Mouse (Mus musculus): ENCODE data around the gene Mdk. TPM values are rescaled to one million over a fixed set of nuclear protein-coding genes. Genes with fewer than 3 reads are reported as not detected.

Mdk gene
- polyA plus RNA-seq, 1 experiment from 2014 or later: 965 TPM

- peak; percentile 40; the same call in 1 of the 2 replicates for ATAC-seq (replicated peaks; ENCODE audit: insufficient number of reproducible peaks, low FRiP score, low TSS enrichment)
Observed at GRCm38 (mm10) chr2:91971231-91972097, 39.4 kb upstream of the Mdk start.

GRCm38 (mm10) chr2:91967962-91968361 is 35.9 kb upstream of the Mdk start:
- Histone ChIP-seq H3K4me1 (ENCODE audit: control insufficient read depth, insufficient read depth, low read length) (peaks cover 41% of the 10 kb centered on the region), H3K4me3 (ENCODE audit: low read depth, low read length) (no peak overlapping the region), H3K27ac (ENCODE audit: low read depth, low read length) (peak overlapping the region; percentile 80), H3K4me2 (no peak overlapping the region), H3K36me3 (ENCODE audit: control insufficient read depth, insufficient read depth, low read length) (no peaks in the 10 kb centered on the region), H3K9me3 (replicated peaks; ENCODE audit: control insufficient read depth, low read length) (no peaks in the 10 kb centered on the region), H3K9ac (ENCODE audit: low read depth, low read length) (peak overlapping the region; percentile 43), H3K27me3 (ENCODE audit: control insufficient read depth, insufficient read depth, low read length) (no peaks in the 10 kb centered on the region)
- WGBS (ENCODE audit: insufficient replicate concordance): 46% methylated on average over 11 of the region's 11 CpGs
- no peak for ATAC-seq (replicated peaks; ENCODE audit: insufficient number of reproducible peaks, low FRiP score, low TSS enrichment)

More at GRCm38 (mm10) chr2:91971231-91972097, 39.4 kb upstream of the Mdk start:
- WGBS (ENCODE audit: insufficient replicate concordance): 12% methylated on average over 21 of the region's 21 CpGs
- Histone ChIP-seq H3K27me3 (ENCODE audit: control insufficient read depth, insufficient read depth, low read length) (peaks cover 23% of the 10 kb centered on the region), H3K9me3 (replicated peaks; ENCODE audit: control insufficient read depth, low read length) (no peaks in the 10 kb centered on the region), H3K4me2 (peak overlapping the region; percentile 52), H3K4me3 (ENCODE audit: low read depth, low read length) (no peak overlapping the region), H3K4me1 (ENCODE audit: control insufficient read depth, insufficient read depth, low read length) (peaks cover 32% of the 10 kb centered on the region), H3K36me3 (ENCODE audit: control insufficient read depth, insufficient read depth, low read length) (no peaks in the 10 kb centered on the region), H3K27ac (ENCODE audit: low read depth, low read length) (peak overlapping the region; percentile 83), H3K9ac (ENCODE audit: low read depth, low read length) (peak overlapping the region; percentile 50)

GRCm38 (mm10) chr2:91966367-91966766 is 34.3 kb upstream of the Mdk start:
- no peak overlapping the region for H3K4me3 ChIP-seq (ENCODE audit: low read depth, low read length)
- H3K9me3 ChIP-seq (replicated peaks; ENCODE audit: control insufficient read depth, low read length): no peaks in the 10 kb centered on the region
- H3K9ac ChIP-seq (ENCODE audit: low read depth, low read length): no peak overlapping the region
- 83% methylated on average over 5 of the region's 5 CpGs for WGBS (ENCODE audit: insufficient replicate concordance)
- no peaks in the 10 kb centered on the region for H3K36me3 ChIP-seq (ENCODE audit: control insufficient read depth, insufficient read depth, low read length)
- H3K4me2 ChIP-seq: no peak overlapping the region
- H3K4me1 ChIP-seq (ENCODE audit: control insufficient read depth, insufficient read depth, low read length): peaks cover 45% of the 10 kb centered on the region
- no peak for ATAC-seq (replicated peaks; ENCODE audit: insufficient number of reproducible peaks, low FRiP score, low TSS enrichment)
- no peaks in the 10 kb centered on the region for H3K27me3 ChIP-seq (ENCODE audit: control insufficient read depth, insufficient read depth, low read length)
- H3K27ac ChIP-seq (ENCODE audit: low read depth, low read length): no peak overlapping the region

- ATAC-seq (replicated peaks; ENCODE audit: insufficient number of reproducible peaks, low FRiP score, low TSS enrichment): 0 out of 2 replicates have a peak, but pooled peaks have one; percentile 6
- no peaks in the 10 kb centered on the region for H3K27me3 ChIP-seq (ENCODE audit: control insufficient read depth, insufficient read depth, low read length)
- H3K4me1 ChIP-seq (ENCODE audit: control insufficient read depth, insufficient read depth, low read length): peaks cover 38% of the 10 kb centered on the region
- 7% methylated on average over 20 of the region's 20 CpGs for whole genome bisulfite sequencing (ENCODE audit: insufficient replicate concordance)
- H3K4me3 ChIP-seq (ENCODE audit: low read depth, low read length): peak overlapping the region; percentile 73
- no peaks in the 10 kb centered on the region for H3K36me3 ChIP-seq (ENCODE audit: control insufficient read depth, insufficient read depth, low read length)
- no peaks in the 10 kb centered on the region for H3K9me3 ChIP-seq (replicated peaks; ENCODE audit: control insufficient read depth, low read length)
- peak overlapping the region; percentile 85 for H3K4me2 ChIP-seq
- peak overlapping the region; percentile 85 for H3K27ac ChIP-seq (ENCODE audit: low read depth, low read length)
- peak overlapping the region; percentile 75 for H3K9ac ChIP-seq (ENCODE audit: low read depth, low read length)
Observed at GRCm38 (mm10) chr2:91965417-91965816, 33.3 kb upstream of the Mdk start.

GRCm38 (mm10) chr2:91964610-91965204 is 32.6 kb upstream of the Mdk start:
- H3K4me1 ChIP-seq (ENCODE audit: control insufficient read depth, insufficient read depth, low read length): peaks cover 45% of the 10 kb centered on the region
- WGBS (ENCODE audit: insufficient replicate concordance): 52% methylated on average over 3 of the region's 3 CpGs
- no peaks in the 10 kb centered on the region for H3K9me3 ChIP-seq (replicated peaks; ENCODE audit: control insufficient read depth, low read length)
- peak overlapping the region; percentile 73 for H3K4me3 ChIP-seq (ENCODE audit: low read depth, low read length)
- no peaks in the 10 kb centered on the region for H3K36me3 ChIP-seq (ENCODE audit: control insufficient read depth, insufficient read depth, low read length)
- peak overlapping the region; percentile 85 for H3K27ac ChIP-seq (ENCODE audit: low read depth, low read length)
- no peaks in the 10 kb centered on the region for H3K27me3 ChIP-seq (ENCODE audit: control insufficient read depth, insufficient read depth, low read length)
- H3K9ac ChIP-seq (ENCODE audit: low read depth, low read length): peak overlapping the region; percentile 75
- ATAC-seq (replicated peaks; ENCODE audit: insufficient number of reproducible peaks, low FRiP score, low TSS enrichment): no peak
- peak overlapping the region; percentile 85 for H3K4me2 ChIP-seq

- Histone ChIP-seq H3K4me3 (ENCODE audit: low read depth, low read length) (peak overlapping the region; percentile 73), H3K4me2 (peak overlapping the region; percentile 85), H3K27ac (ENCODE audit: low read depth, low read length) (peak overlapping the region; percentile 85), H3K4me1 (ENCODE audit: control insufficient read depth, insufficient read depth, low read length) (peaks cover 57% of the 10 kb centered on the region), H3K36me3 (ENCODE audit: control insufficient read depth, insufficient read depth, low read length) (no peaks in the 10 kb centered on the region), H3K9ac (ENCODE audit: low read depth, low read length) (peak overlapping the region; percentile 85), H3K9me3 (replicated peaks; ENCODE audit: control insufficient read depth, low read length) (no peaks in the 10 kb centered on the region), H3K27me3 (ENCODE audit: control insufficient read depth, insufficient read depth, low read length) (no peaks in the 10 kb centered on the region)
- ATAC-seq (replicated peaks; ENCODE audit: insufficient number of reproducible peaks, low FRiP score, low TSS enrichment): peak; percentile 91
- under 1% methylated on average over 56 of the region's 57 CpGs for WGBS (ENCODE audit: insufficient replicate concordance)
Observed at GRCm38 (mm10) chr2:91963443-91963932, 31.4 kb upstream of the Mdk start.

- H3K9ac ChIP-seq (ENCODE audit: low read depth, low read length): peak overlapping the region; percentile 85
- ATAC-seq (replicated peaks; ENCODE audit: insufficient number of reproducible peaks, low FRiP score, low TSS enrichment): peak; percentile 24
- whole genome bisulfite sequencing (ENCODE audit: insufficient replicate concordance): under 1% methylated on average over 39 of the region's 39 CpGs
- H3K4me2 ChIP-seq: peak overlapping the region; percentile 85
- peak overlapping the region; percentile 73 for H3K4me3 ChIP-seq (ENCODE audit: low read depth, low read length)
- peaks cover 57% of the 10 kb centered on the region for H3K4me1 ChIP-seq (ENCODE audit: control insufficient read depth, insufficient read depth, low read length)
- no peaks in the 10 kb centered on the region for H3K9me3 ChIP-seq (replicated peaks; ENCODE audit: control insufficient read depth, low read length)
- peak overlapping the region; percentile 67; the same call in 1 of the 2 replicates for H3K27ac ChIP-seq (ENCODE audit: low read depth, low read length)
- H3K36me3 ChIP-seq (ENCODE audit: control insufficient read depth, insufficient read depth, low read length): no peaks in the 10 kb centered on the region
- no peaks in the 10 kb centered on the region for H3K27me3 ChIP-seq (ENCODE audit: control insufficient read depth, insufficient read depth, low read length)
Observed at GRCm38 (mm10) chr2:91962864-91963401, 30.8 kb upstream of the Mdk start.

- WGBS (ENCODE audit: insufficient replicate concordance): 54% methylated on average over 4 of the region's 4 CpGs
- Histone ChIP-seq H3K27ac (ENCODE audit: low read depth, low read length) (no peak overlapping the region), H3K9ac (ENCODE audit: low read depth, low read length) (peak overlapping the region; percentile 85), H3K4me2 (peak overlapping the region; percentile 85), H3K9me3 (replicated peaks; ENCODE audit: control insufficient read depth, low read length) (no peaks in the 10 kb centered on the region), H3K4me3 (ENCODE audit: low read depth, low read length) (peak overlapping the region; percentile 73), H3K4me1 (ENCODE audit: control insufficient read depth, insufficient read depth, low read length) (peaks cover 64% of the 10 kb centered on the region), H3K36me3 (ENCODE audit: control insufficient read depth, insufficient read depth, low read length) (no peaks in the 10 kb centered on the region), H3K27me3 (ENCODE audit: control insufficient read depth, insufficient read depth, low read length) (no peaks in the 10 kb centered on the region)
- ATAC-seq (replicated peaks; ENCODE audit: insufficient number of reproducible peaks, low FRiP score, low TSS enrichment): no peak
Observed at GRCm38 (mm10) chr2:91961901-91962761, 30.0 kb upstream of the Mdk start.
